Mouse (Mus musculus): ENCODE measurements around the gene H2al1m. TPM values are rescaled to one million over a fixed set of nuclear protein-coding genes. Genes with fewer than 3 reads are reported as not detected.
A peak's percentile ranks its signal among the peaks of the same experiment; 100 is the strongest.
"Not testable (repeated sequence)": the region's sequence is repeated elsewhere in the genome, so short reads cannot be mapped to it uniquely, and the experiment has no call there.

H2al1m gene
- total RNA-seq (2014; fragmentation: Nextera tagmentation), result 2.0 and 8.1 TPM in 2 replicates
- not detected in 2 replicates for total RNA-seq (2017)
- polyA plus RNA-seq (2012), result not detected in 2 replicates

- not testable (repeated sequence) for DNase-seq (ENCODE audit: low spot score); H3K9me3 ChIP-seq (replicated peaks); H3K4me3 ChIP-seq (ENCODE audit: low read depth, low read length); H3K4me1 ChIP-seq (ENCODE audit: insufficient read depth, low read depth, low read length); H3K27me3 ChIP-seq (ENCODE audit: insufficient read depth, low read length); ATAC-seq (ENCODE audit: extremely low read depth, insufficient number of reproducible peaks, low FRiP score, poor library complexity, severe bottlenecking); H3K36me3 ChIP-seq (replicated peaks)
These were observed at the start of gene H2al1m for GRCm38 (mm10) chrX:9283464-9283863. Gene H2al1m, plus strand, starts transcription at chrX:9283764.

- Histone ChIP-seq H3K4me3 (ENCODE audit: low read depth, low read length) (no peak overlapping the region), H3K36me3 (replicated peaks) (no peaks in the 10 kb centered on the region), H3K4me1 (ENCODE audit: insufficient read depth, low read depth, low read length) (peaks cover 35% of the 10 kb centered on the region), H3K9me3 (replicated peaks) (no peaks in the 10 kb centered on the region), H3K27me3 (ENCODE audit: insufficient read depth, low read length) (no peaks in the 10 kb centered on the region)
- ATAC-seq (ENCODE audit: extremely low read depth, insufficient number of reproducible peaks, low FRiP score, poor library complexity, severe bottlenecking) (no peak), DNase-seq (ENCODE audit: low spot score) (no peak)
- no peak for TF ChIP-seq POLR2AphosphoS5 (IDR thresholded peaks at IDR 0.05; ENCODE audit: insufficient replicate concordance, low read depth, low read length)
These were observed 42.6 kb upstream of the H2al1m start for GRCm38 (mm10) chrX:9240737-9241591.

- Histone ChIP-seq H3K4me1 (ENCODE audit: insufficient read depth, low read depth, low read length) (peaks cover 48% of the 10 kb centered on the region), H3K9me3 (replicated peaks) (no peaks in the 10 kb centered on the region), H3K36me3 (replicated peaks) (no peaks in the 10 kb centered on the region), H3K4me3 (ENCODE audit: low read depth, low read length) (no peak overlapping the region; the same call in 1 of the 2 replicates), H3K27me3 (ENCODE audit: insufficient read depth, low read length) (no peaks in the 10 kb centered on the region)
- ATAC-seq (ENCODE audit: extremely low read depth, insufficient number of reproducible peaks, low FRiP score, poor library complexity, severe bottlenecking) (no peak), DNase-seq (ENCODE audit: low spot score) (no peak)
- TF ChIP-seq GATA2 (IDR thresholded peaks at IDR 0.05; ENCODE audit: borderline replicate concordance, low read depth, low read length) (no peak), GATA1 (IDR thresholded peaks at IDR 0.05; ENCODE audit: borderline replicate concordance, low read length) (no peak), CTCF (IDR thresholded peaks at IDR 0.05; ENCODE audit: low read depth, low read length) (no peak), POLR2AphosphoS5 (IDR thresholded peaks at IDR 0.05; ENCODE audit: insufficient replicate concordance, low read depth, low read length) (no peak), TAL1 (conservative IDR thresholded peaks at IDR 0.05; ENCODE audit: low read depth, low read length) (no peak)
These were observed 40.1 kb upstream of the H2al1m start for GRCm38 (mm10) chrX:9243381-9243864.

- no peaks in the 10 kb centered on the region for H3K9me3 ChIP-seq (replicated peaks)
- TF ChIP-seq CTCF (IDR thresholded peaks at IDR 0.05; ENCODE audit: low read depth, low read length) (no peak), GATA1 (IDR thresholded peaks at IDR 0.05; ENCODE audit: borderline replicate concordance, low read length) (no peak), TAL1 (conservative IDR thresholded peaks at IDR 0.05; ENCODE audit: low read depth, low read length) (peak; percentile 86), GATA2 (IDR thresholded peaks at IDR 0.05; ENCODE audit: borderline replicate concordance, low read depth, low read length) (no peak)
- no peaks in the 10 kb centered on the region for H3K27me3 ChIP-seq (ENCODE audit: insufficient read depth, low read length)
- no peak overlapping the region for H3K4me3 ChIP-seq (ENCODE audit: low read depth, low read length)
- no peaks in the 10 kb centered on the region for H3K36me3 ChIP-seq (replicated peaks)
- H3K4me1 ChIP-seq (ENCODE audit: insufficient read depth, low read depth, low read length), result peaks cover 61% of the 10 kb centered on the region
- ATAC-seq (ENCODE audit: extremely low read depth, insufficient number of reproducible peaks, low FRiP score, poor library complexity, severe bottlenecking) (peak; percentile 90), DNase-seq (ENCODE audit: low spot score) (peak; percentile 14)
These were observed 38.8 kb upstream of the H2al1m start for GRCm38 (mm10) chrX:9244603-9245336.

- TF ChIP-seq CTCF (IDR thresholded peaks at IDR 0.05; ENCODE audit: low read depth, low read length), result no peak
- TF ChIP-seq POLR2AphosphoS5 (IDR thresholded peaks at IDR 0.05; ENCODE audit: insufficient replicate concordance, low read depth, low read length), result no peak
- TF ChIP-seq GATA2 (IDR thresholded peaks at IDR 0.05; ENCODE audit: borderline replicate concordance, low read depth, low read length), result no peak
- no peak for TF ChIP-seq TAL1 (conservative IDR thresholded peaks at IDR 0.05; ENCODE audit: low read depth, low read length)
- TF ChIP-seq GATA1 (IDR thresholded peaks at IDR 0.05; ENCODE audit: borderline replicate concordance, low read length), result no peak
- ATAC-seq (ENCODE audit: extremely low read depth, insufficient number of reproducible peaks, low FRiP score, poor library complexity, severe bottlenecking) (no peak), DNase-seq (ENCODE audit: low spot score) (no peak)
- Histone ChIP-seq H3K36me3 (replicated peaks) (no peaks in the 10 kb centered on the region), H3K9me3 (replicated peaks) (no peaks in the 10 kb centered on the region), H3K27me3 (ENCODE audit: insufficient read depth, low read length) (no peaks in the 10 kb centered on the region), H3K4me3 (ENCODE audit: low read depth, low read length) (no peak overlapping the region), H3K4me1 (ENCODE audit: insufficient read depth, low read depth, low read length) (peaks cover 36% of the 10 kb centered on the region)
These were observed 34.7 kb upstream of the H2al1m start for GRCm38 (mm10) chrX:9248911-9249310.

- Histone ChIP-seq H3K27me3 (ENCODE audit: insufficient read depth, low read length) (no peaks in the 10 kb centered on the region), H3K36me3 (replicated peaks) (no peaks in the 10 kb centered on the region), H3K4me3 (ENCODE audit: low read depth, low read length) (no peak overlapping the region), H3K4me1 (ENCODE audit: insufficient read depth, low read depth, low read length) (peaks cover 24% of the 10 kb centered on the region), H3K9me3 (replicated peaks) (no peaks in the 10 kb centered on the region)
- ATAC-seq (ENCODE audit: extremely low read depth, insufficient number of reproducible peaks, low FRiP score, poor library complexity, severe bottlenecking) (no peak), DNase-seq (ENCODE audit: low spot score) (no peak)
- TF ChIP-seq GATA1 (IDR thresholded peaks at IDR 0.05; ENCODE audit: borderline replicate concordance, low read length) (no peak), TAL1 (conservative IDR thresholded peaks at IDR 0.05; ENCODE audit: low read depth, low read length) (no peak), GATA2 (IDR thresholded peaks at IDR 0.05; ENCODE audit: borderline replicate concordance, low read depth, low read length) (no peak), CTCF (IDR thresholded peaks at IDR 0.05; ENCODE audit: low read depth, low read length) (no peak), POLR2AphosphoS5 (IDR thresholded peaks at IDR 0.05; ENCODE audit: insufficient replicate concordance, low read depth, low read length) (no peak)
These were observed 29.6 kb upstream of the H2al1m start for GRCm38 (mm10) chrX:9253990-9254389.

Measured in G1E (cell line).